Mouse (Mus musculus): Measurements from ENCODE around the gene Sema6d. TPM values are rescaled to one million over a fixed set of nuclear protein-coding genes. Genes with fewer than 3 reads are reported as not detected.

Sema6d gene
- polyA plus RNA-seq, 1 experiment, result 8.5 TPM

DNA sequence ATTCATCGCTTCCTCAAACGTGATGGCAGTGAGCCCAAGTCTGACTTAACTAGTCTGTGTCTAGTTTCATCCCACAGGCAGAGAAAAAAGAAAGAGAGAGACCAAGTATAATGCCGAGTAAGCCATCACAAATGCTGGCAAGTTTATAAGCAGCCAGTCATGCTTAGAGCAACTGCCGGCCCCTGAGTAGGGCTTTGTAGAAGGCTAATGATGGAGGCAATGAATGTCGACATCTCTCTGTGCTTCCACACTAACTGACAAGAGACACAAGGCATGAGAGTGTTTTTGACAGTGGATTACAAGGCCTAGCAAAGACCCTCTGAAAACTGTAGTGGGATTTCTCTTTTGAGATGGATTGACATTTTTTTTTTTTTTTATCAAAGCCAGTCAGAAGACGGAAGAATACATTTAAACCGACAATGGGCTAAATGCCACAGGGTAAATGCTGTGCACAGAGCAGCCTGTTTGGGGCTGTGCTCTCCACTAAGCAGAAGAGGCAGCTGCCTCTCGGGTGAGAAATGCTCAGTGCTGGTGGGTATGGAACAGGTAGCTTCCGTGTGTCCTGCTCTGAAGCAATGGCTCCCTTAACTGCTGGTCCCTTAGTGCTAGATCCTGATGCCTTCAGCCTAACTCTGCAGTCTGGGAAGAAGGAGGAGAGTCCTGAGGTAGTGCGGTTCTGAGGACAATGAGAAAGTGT, 380.7 kb downstream of the Sema6d start:
- no peak for DNase-seq (ENCODE audit: low spot score)

DNA sequence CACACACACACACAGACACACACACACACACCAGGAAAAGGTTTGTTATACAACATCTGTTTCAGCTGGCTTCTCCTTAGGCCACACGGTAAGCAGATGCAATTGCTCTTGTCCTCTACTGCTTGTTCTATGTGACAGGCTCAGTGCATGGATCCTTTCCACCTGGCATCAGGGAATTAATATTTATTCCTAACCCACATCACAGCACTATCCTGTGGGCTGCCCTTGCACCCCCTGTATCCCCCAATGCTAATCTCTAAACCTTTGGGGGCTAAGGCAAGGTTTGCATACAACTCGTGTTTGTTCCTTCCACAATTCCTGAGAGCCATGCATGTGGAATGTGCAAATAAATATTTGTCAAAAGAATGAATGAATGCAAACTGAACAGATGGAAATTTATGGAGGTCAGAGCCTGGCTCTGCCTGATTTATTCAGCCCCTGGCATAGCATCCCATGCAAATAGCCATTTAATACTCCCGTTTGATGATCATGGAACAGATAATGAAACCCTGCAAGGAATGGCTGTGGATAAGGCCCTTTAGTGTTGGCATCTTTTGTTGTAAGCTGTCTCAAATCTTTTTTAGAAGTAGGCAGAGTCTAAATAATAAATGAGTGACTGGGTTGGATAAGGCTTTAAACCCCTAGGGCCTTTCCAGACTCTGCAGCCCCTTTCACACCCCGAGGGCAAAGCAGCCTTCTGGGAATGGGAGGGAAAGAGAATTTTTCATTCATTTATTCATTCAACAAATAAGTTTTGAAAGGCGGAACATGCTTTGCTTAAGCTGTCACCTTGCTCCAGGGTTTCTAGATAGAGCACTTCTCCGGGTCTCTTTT, 383.1 kb downstream of the Sema6d start:
- DNase-seq (ENCODE audit: low spot score), result no peak

DNA sequence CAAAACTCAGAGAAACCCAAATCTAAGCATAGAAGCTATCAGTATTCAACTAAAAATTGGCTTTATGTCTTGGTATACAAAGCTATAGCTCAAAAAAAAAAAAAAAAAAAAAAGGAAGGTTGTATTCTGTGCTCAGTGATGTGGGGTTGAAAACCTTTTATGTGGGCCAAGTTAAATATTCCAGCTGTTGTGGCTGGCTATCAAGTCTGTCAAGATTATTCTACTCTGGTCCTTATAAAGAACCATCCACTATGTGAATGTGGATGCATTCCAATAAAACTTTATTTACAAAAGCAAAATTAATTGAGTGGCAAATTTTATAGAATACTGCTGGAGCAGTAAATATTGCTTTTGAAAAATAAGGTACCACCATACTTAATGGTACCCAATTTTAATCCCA, 388.1 kb downstream of the Sema6d start:
- no peak for DNase-seq (ENCODE audit: low spot score)

DNA sequence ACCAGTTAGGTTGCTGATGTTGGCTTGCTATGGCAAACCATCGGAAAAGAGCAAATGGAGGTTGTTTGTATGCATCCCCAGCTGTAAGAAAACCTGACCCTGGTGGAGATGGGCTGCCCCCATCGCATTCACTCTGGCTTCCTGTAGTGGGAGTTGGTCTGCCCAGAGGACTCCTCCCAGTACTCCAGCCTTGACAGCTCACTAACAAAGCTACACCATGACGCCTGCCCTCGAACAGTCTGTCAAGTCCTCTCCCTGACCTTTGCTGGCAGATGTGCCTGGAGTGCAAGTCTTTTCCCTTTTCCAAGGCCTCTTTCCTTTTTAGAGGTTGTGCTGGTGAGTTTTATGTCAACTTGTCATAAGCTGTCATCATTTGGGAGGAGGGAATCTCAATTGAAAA, 388.8 kb downstream of the Sema6d start:
- DNase-seq (ENCODE audit: low spot score), result no peak

DNA sequence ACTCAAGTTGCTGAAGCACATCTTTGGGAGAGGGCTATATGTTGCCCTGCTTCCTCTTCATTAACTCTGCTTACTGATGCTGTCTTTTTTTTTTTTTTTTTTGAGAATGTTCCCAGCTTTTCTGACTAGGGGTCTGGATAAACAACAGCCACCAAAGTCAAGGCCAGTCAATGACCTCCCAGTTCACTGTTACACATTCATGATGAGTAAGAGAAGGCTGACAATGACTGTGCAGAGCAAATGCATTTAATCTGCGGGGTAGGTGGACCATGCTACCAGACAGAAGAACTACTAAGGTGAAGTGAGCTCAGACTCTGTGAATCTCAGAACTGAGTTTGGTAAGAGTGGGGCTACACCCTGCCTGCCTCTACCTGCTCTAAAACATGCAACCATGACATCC, 396.0 kb downstream of the Sema6d start:
- DNase-seq (ENCODE audit: low spot score), result no peak

DNA sequence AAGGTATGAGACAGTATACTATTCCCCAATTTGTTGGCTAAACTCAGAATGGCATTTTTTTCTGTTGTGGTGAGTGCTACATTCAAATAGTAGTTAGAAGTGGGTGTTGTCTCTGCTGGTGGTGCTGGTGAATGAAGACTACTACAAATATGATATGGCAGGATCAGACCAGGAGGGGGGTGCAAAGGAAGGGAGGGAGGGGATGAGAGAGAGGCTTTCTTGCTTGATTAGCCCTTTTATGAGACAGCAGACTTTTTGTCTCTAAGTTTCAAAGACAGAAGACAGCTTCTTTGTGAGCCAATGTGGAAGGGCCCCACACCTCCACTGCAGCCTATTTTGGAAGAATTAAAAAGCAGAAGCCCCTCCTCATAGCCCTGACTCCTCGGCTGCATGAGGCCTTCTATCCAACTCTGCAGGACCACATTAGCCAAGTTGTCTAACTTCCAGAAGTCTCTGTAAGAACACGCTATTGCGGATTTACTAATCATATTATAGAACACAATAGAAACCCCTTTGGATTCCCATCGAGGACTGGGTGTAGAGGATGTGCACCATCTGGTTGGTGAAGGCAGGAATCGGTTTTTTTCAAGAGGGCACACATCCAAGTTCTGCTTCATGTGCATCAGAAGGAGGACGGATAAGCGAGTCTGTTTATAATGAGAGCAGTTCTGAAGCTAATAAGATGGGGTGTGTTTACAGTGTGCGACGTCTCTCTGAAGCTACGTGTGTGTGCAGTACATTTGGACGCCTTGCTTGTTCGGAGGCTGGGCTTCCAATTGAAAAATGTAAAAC, 400.4 kb downstream of the Sema6d start:
- DNase-seq (ENCODE audit: low spot score), result no peak

DNA sequence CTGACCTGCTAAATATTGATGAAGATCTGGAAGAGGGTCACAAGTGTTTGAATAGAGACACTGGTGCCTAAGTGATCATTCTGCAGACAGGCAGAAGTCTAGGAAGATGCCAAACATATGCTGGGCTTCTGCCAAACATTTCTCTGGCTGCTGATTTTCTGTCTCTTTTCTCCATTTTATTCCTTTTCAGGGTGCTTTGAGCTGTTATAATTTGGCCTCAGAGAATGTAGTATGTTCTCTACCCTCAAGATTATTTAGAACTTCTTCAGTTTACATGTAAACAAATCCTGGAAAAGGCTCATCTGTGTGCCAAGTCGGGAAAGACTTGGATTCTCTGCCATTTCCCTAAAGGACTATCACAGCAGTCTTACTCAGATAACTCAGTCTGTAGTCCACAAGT, 406.0 kb downstream of the Sema6d start:
- DNase-seq (ENCODE audit: low spot score), result no peak

DNA sequence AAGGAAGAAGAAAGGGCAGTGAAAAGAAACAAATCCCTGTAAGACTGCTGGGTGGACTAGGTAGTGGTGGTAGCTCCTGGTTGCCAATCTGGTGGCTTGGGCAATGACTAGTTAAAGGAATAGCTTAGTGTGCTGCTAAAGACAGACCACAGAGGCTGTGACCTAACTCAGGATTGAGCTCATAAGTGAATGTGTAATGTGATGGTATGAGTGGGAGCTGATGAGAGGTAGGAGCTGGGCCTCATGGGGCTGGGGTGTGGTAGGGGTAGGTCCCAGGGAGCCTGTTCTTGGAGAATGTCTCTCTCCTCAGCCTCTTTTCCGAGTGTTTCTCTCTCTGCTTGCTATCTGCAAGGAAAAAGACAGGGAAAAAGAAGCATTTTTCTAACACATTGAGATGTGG, 409.9 kb downstream of the Sema6d start:
- no peak for DNase-seq (ENCODE audit: low spot score)

DNA sequence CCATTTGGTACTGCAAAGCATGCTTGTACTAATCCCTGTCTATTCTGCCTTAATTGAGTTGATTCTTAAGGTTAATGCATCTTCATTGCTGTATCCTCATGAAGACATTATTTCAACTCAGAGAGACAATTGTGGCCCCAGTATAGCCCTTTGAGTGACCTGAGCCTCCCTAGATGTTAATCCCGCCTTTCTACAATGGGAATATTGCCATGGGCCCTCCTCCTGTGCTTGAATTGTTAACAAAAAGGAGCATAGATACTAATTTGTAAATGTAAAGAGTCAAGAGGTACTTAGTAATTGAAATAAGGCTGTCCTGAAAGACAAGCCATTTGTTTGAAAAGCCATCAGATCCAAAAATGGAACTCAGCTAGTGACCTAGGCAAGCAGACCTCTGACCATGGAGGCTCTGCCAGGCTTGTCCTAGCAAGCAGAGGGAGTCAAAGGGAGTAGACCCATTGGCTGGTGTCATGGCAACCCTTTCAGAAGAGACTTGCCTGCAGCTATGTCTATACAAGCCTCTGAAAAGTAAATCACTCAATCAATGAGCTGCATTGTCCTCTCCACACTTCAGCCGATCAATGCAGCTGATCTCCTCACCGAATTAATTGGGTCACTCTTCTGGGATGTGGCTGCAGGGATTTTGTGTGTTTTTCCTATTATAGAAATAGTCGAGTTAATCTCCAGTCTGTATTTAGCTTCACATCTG, 416.2 kb downstream of the Sema6d start:
- no peak for DNase-seq (ENCODE audit: low spot score)

DNA sequence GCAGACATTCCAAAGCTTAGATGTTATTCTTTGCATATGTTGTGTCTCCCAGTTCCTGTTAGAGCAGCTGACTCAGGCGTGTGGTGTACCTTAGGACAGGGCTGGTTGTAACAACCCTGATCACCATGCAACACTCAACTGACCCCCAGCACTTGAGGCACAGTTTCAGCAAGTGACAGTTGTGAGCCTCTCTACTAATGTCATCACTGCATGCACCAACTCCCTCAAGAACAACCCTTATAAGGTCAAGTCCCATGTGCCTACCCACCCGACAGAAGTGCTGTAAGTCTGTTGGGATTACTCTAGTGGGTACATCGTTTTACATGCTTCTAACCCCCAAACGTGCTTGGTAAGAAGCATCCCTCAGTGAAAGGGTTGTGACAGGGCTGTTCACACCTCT, 418.0 kb downstream of the Sema6d start:
- DNase-seq (ENCODE audit: low spot score), result no peak

DNA sequence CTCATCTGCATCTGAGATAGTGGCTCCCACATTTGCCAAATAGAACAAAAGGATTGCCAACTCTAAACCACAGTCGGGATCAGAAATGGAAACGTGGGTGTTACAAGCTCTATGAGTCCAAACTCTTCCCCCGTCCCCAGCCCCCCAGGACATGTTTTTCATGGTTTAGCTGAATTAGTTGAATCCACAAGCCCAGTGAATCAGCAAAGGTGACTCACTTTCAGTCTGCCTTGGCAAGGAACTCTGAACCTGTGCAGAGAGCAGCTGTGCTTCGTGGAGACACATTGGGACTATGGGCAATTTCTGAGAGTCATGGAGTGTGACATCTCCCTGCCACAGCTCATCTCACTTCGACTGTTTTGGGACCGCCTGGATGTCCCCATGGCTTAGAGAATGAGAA, 419.7 kb downstream of the Sema6d start:
- no peak for DNase-seq (ENCODE audit: low spot score)

DNA sequence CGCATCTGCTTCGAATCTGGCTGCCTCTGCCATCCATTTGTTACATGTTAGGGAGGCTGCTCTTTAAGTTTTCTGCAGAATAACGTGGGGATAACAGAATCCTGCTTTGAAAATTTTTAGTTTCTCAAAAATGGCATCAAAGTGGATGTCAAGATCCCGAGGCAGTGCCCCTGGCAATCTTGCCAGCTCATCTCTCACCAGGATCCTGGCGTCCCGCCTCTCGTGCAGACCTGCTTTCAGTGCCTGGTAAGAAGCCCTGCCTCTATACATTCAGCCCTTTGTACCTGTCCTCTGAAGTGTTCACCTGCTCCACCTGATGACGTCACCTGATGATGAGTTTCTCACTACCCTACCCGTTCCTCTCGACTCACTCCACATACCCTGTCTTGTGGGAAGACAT, 422.1 kb downstream of the Sema6d start:
- no peak for DNase-seq (ENCODE audit: low spot score)

DNA sequence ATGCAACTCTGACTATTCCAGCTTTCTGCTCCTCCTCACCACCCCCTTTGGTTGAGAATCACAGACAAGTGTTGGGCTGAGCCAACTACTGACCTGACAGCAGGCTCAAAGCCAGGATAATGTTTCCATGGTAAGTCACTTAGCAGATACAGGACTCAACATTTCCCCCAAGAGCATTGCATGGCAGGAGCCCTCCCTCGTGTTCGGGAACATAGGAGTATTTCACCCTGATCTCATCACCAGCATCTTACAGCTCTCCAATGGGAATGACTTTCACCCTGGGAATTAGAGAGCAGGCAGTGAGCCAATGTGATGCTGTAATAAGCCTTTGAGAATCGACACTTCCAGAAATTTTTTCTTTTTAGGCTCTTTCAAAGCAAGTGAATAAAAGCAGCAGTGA, 432.7 kb downstream of the Sema6d start:
- no peak for DNase-seq (ENCODE audit: low spot score)

DNA sequence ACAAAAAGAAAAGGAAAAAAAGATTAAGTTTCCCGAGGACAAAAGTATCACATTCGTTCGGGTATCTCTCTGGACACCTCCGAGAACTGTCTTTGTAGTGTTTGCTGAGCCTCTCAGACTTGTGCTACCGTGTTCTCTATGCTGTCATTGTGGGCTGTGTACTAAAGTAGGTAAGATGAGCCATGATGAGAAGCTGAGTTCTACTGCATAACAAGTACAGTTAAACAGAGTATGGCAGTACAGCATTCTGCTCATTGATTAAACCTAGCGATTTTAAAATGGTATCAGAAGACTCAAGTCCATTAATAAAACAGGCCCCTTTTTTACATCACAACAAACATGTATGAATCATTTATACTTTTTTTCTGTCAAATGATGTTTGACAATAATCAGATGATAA, 433.9 kb downstream of the Sema6d start:
- DNase-seq (ENCODE audit: low spot score), result no peak

DNA sequence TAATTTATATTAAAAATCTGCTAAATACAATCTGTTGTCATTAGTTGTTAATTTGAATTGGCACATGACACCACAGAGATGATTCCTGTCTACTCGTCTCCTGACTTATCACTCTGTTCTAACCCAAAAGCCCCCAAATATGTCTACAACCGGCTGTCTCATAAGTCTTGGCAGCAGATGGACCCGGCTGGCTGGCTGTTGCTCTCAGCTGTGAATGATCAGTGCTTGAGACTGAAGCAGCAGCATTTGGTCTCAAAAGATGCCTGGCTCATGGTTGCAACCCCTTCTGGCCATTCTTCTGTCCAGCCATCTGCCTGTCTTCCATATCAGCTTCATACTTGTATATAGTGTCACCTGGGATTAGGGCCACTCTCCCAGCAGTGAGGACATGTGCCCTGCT, 434.4 kb downstream of the Sema6d start:
- DNase-seq (ENCODE audit: low spot score), result no peak

DNA sequence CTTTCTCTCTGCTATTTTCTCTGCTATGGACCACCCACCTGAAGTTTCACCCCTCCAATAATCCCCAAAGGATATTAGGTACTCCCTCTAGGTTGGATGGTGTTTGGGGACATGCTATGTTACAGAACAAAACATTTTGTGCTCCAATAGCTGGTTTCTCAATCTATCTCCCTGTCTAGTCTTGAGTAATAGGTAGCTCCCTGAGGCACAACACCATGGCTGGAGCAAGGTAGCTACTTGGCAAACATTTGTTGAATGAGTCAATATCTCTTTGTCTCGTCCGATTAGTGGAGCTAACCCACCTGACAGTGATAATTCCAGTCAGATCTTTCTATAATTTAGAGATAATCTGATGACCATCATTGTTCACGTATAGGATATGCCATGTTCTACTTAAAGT, 437.9 kb downstream of the Sema6d start:
- no peak for DNase-seq (ENCODE audit: low spot score)

DNA sequence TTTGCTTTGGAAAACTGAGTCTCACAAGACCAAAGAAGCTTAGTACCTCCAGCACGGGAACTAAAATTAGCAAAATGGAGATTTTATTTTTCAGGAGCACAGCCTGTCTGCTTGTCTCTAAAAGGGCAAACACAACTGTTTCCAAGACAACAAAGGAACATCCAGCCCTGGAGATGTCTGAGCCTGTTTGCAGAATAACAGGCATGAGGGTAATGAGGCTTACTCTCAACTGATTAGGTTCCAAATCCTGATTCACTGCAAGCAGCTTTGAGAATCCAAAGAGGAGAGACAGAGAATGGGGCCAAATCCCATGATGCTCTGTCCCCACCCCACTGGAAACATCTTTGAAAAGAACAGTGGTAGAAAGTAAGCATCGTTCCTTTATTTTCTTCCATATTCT, 440.7 kb downstream of the Sema6d start:
- DNase-seq (ENCODE audit: low spot score), result no peak

DNA sequence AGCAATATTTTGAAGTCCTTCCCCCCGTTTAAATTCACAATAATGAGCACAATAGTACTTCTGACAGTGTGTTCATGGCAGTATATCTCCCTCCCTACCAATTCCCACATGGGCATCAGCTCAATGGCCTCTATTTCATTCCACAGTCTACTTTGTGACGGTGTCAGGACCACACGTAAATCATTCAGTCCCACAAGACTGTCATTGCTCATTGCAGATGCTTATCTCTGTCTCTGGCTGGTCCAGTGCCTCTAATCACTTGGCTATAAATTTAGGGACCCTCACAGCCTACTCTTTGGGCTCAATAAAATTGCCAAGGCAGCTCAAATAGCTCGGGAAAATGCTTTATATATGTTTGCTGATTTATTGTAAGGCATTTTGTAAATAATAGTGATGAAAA, 441.3 kb downstream of the Sema6d start:
- no peak for DNase-seq (ENCODE audit: low spot score)

DNA sequence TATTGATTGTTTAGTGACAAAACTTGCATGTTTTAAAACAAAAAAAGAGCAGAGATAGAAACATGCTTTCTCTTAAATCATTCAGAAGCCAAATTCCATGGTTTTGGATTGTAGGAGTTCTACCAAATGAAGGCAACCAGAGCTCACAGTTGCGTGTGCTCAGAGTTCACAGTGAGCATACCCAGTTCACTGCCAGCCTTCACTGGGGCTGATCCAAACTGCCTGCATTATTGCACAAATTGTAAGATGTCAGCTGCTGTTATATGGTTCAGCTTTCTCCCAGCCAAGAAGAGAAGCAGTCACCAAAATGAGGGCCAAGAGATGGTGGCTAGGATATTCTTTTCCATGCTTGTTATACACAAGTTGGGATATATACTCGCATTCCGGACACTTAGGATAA, 443.1 kb downstream of the Sema6d start:
- no peak for DNase-seq (ENCODE audit: low spot score)

DNA sequence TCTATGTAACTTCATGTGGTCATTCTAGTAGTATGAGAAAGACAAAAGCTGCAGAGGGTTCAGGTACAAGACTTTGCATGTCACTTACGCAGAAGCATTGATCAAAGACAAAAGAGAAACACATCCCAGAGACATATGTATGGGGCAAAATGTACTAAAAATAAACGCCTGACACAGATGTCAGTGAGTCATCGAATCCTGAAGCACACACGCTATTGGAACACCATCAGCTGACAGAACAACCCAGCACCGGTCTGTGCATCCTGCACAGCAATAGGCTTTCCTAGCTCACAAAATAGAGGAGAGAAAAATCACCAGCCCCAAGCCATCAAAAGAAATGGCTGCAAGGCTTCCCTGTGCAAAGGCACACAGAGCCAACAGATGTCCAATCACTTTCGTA, 443.8 kb downstream of the Sema6d start:
- no peak for DNase-seq (ENCODE audit: low spot score)

DNA sequence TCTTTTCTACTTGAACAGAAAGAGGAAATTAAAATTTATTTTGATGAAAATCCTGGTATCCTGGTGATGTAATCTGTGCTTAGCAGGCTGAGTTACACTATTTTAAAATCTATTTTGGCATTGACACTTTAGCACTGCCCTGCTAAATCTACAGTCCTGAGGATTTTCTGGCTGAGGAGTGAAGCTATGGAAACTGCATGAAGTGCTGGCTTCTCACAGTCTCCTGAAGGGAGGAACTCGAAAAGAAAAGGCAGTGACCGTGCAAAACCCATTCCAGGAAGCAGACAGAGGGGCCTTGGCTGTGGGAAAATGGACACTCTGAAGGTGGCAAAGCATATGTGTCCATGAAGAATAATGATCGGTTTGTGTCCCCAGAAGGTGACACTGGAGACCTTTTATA, 460.5 kb downstream of the Sema6d start:
- DNase-seq (ENCODE audit: low spot score), result no peak

DNA sequence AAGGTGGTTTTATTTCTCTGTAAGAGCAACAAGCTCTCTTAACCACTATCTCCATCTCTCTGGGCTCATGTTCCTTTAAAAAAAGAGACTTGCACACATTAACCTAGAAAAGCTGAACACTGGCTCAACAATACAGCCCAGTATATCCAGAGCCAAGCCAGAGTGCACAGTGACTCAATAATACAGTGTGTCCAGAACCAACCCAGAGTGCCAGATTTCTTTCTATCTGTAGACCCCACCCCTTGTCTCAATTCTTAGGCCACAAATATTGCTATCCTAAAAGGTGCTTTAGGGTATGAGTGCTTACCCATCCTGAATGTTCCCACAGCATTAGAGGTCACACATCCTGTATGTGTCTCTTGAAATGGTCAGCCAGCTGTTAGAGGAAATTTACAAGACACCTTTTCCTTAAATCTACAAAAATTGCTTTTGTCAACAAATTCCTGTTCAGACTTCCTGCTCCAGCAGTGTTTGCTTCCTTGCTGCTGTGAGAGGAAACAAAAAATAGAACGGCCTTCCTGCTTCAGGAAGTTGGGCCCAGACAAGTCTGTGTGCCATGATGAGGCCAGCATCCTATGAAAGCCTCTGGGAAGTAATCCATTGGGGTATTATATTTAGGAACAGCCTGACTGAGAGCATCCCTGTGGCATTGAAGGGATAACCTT, 465.1 kb downstream of the Sema6d start:
- no peak for DNase-seq (ENCODE audit: low spot score)
